Mouse (Mus musculus): ENCODE data around the gene Psma3. TPM values are rescaled to one million over a fixed set of nuclear protein-coding genes. Genes with fewer than 3 reads are reported as not detected.

The Psma3 gene
- total RNA-seq, 2 experiments from 2014 or later: 286 to 306 TPM

DNA sequence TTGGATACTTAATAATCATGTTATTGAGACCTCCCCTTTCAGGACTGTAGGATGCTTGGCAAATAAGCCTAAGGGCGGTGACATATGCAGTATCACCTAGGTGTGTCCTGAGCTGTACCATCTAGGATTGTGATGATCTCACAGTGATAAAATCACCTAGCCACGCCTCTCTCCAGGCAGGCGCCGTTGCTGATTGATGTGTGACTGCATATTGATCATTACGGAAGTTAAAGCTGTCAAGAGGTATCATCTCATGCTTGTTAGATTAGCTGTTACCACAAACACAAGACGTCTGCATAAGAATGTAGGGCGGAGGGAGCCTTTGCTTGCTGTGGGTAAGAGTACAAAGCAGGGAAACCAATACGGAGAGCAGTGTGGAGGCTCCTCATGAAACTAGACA is 55.8 kb downstream of the Psma3 start:
- H3K27ac ChIP-seq: no peak overlapping the region
- no peak for TF ChIP-seq CTCF (IDR thresholded peaks at IDR 0.05)
- no peak for DNase-seq
- intact Hi-C loops (cut with DNase I): no loop called here
- H3K4me3 ChIP-seq: no peak overlapping the region

DNA sequence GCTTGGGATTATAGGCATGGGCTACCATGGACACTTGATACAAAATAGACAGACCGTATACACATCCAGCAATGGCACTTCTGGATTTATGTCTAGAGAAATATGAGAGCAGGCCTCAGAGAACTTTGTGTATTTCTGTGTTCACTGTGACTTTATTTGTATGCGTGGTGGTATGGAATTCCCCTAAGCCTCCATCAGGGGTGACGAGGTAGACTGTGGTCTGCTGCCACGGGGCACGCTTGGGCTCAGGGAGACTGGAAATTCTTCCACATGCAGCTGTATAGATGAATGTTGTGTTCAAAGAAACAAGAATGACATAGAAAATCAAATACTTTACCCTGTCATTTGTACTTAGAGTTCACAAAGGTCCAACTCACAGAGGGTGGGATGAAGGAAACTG is 56.3 kb downstream of the Psma3 start:
- Histone ChIP-seq H3K27ac (no peak overlapping the region), H3K4me3 (no peak overlapping the region)
- no peak for TF ChIP-seq CTCF (IDR thresholded peaks at IDR 0.05)
- intact Hi-C loops (cut with DNase I): no loop called here
- DNase-seq: no peak

DNA sequence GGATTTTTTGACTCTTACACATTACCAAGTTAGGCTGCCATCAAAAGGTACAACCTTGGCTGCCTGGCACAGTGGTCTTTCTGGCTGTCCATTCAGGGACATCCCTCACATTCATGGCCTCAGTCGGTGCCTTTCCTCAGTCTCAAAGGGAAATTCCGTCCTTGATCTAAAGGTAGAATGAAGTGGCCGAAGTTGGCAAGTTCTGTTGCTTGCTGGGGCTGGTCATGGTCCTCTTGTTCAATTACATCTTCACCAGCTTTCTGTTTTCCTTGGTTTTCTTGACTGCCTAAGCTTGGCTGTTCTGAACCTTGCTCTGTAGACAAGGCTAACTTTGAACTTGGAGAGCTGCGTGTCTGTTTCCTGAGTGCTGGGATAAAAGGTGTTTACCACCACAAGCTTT is 61.4 kb downstream of the Psma3 start:
- no peak for TF ChIP-seq CTCF (IDR thresholded peaks at IDR 0.05)
- intact Hi-C loops (cut with DNase I): no loop called here

DNA sequence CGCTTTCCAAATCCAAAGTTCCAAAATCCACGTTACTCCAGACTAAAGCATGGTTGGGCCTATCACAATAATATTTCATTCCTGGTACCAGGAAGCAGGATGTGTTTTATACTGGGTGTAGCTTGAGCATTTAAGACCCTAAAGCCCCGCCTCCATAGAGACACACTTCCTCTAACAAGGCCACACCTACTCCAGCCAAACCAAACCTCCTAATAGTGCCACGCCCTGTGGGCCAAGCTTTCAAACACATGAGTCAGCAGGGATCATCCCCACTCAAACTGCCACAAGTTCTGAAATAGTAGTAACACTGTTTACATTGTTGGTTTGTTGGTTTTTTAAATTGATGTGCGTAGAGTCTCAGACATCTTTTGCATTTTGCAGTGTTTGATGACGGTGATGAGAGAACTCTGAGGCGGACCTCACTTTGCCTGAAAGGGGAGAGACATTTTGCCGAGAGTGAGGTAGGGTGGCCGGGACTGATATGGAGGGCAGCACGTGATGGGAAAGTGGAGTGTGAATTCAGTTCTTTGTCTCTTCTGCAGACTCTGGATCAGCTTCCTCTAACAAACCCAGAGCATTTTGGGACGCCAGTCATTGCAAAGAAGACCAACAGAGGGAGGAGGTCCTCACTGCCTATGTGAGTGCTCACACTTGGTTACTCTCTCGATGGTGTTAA is 62.4 kb downstream of the Psma3 start:
- Histone ChIP-seq H3K4me3 (no peak overlapping the region), H3K27ac (no peak overlapping the region)
- no peak for DNase-seq
- no peak for TF ChIP-seq CTCF (IDR thresholded peaks at IDR 0.05)
- intact Hi-C loops (cut with DNase I): no loop called here

More for the DNA sequence above, 61.4 kb downstream of the Psma3 start:
- H3K4me3 ChIP-seq: no peak overlapping the region
- no peak for DNase-seq
- no peak overlapping the region for H3K27ac ChIP-seq

DNA sequence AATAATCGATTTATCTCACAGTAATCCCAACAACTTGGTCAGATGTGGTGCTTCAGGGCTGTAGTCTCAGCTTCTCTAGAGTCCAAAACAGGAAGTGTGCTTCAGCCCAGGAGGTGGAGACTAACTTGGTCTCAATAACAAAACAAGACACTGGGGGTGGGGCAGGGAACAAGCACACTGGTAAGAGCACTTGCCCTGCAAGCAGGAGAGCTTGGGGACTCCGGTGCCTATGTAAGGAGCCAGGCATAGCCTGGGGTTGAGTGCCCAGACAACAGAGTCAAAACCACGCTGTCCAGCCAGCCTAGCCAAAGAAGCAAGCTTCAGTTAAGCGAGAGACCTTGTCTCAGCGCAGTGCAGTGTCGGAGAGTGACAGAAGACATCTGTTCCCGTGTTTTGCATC is 66.0 kb downstream of the Psma3 start:
- no peak for TF ChIP-seq CTCF (IDR thresholded peaks at IDR 0.05)
- H3K27ac ChIP-seq: peak overlapping the region; percentile 78
- H3K4me3 ChIP-seq: peak overlapping the region; percentile 36
- DNase-seq: peak; percentile 37
- intact Hi-C loops (cut with DNase I): no loop called here

DNA sequence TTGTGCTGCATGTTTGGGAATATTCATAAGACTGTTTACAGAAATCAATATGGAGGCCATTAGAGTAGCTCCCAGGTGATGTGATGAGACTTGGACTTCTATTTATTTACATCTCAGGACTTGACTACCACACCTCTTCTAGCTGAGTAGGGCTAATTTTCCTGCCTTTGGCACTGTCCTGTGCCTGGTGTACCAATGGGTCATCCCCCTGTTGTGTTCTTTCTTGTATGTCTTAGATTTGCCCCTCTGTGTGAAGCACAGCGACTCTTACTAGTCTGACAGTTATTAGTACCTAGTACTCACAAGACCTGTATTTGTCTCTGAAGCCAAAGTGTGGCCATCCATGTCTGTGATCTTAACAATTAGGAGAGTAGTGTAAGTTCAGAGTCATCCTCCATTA is 68.0 kb downstream of the Psma3 start:
- H3K27ac ChIP-seq: no peak overlapping the region
- intact Hi-C loops (cut with DNase I): no loop called here
- no peak for DNase-seq
- no peak overlapping the region for H3K4me3 ChIP-seq
- TF ChIP-seq CTCF (IDR thresholded peaks at IDR 0.05): no peak

DNA sequence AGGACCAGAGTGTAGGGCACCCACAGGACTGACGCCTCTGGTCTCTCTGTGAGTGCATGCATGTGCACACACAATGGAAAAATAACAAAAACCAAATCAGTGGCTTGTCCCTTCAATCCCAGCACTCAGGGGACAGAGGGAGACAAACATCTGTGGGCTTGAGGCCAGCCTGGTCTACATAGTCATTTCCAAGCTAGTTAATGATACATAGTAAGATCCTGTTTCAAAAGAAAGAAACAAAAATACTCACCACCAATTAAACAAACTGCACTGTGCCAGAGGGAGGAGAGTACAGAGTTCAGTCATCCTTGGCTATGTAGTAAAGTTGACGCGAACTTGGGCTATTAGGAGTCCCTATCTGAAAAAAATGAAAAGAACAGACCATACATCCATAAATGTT is 69.2 kb downstream of the Psma3 start:
- no peak overlapping the region for H3K27ac ChIP-seq
- no peak overlapping the region for H3K4me3 ChIP-seq
- no peak for DNase-seq
- intact Hi-C loops (cut with DNase I): no loop called here
- no peak for TF ChIP-seq CTCF (IDR thresholded peaks at IDR 0.05)

DNA sequence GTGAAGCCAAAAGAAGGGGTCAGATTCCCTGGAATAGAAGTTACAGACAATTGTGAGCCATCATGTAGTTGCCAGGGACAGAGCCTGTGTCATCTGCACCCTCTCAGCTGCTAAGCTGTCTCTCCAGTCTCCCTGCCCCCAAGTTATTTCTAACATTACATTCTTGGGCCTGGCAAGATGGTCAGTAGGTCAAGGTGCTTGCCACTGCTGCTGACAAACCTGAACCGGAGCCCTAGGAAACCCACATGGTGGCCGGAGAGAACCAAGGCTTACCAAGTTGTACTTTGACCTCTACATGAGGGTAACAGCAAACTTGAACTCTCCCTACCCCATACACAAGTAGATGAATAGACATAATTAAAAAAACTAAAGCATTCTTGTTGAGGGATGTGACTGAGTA is 70.1 kb downstream of the Psma3 start:
- DNase-seq: no peak
- no peak overlapping the region for H3K27ac ChIP-seq
- intact Hi-C loops (cut with DNase I): no loop called here
- H3K4me3 ChIP-seq: no peak overlapping the region
- no peak for TF ChIP-seq CTCF (IDR thresholded peaks at IDR 0.05)

Other genes with a start within 250 kb of the Psma3 start
- 10 to 100 TPM in 1 of 2 experiments, 1 to 10 TPM in 1; 9.8 to 14.2 TPM for gene Frmd6, start 149.1 kb upstream of the Psma3 start, total RNA-seq (2021)
- 10 to 100 TPM; 84.5 to 94.2 TPM for gene Actr10, start 36.8 kb upstream of the Psma3 start, total RNA-seq (2021)
- gene Arid4a, start 41.4 kb downstream of the Psma3 start, total RNA-seq (2021): 1 to 10 TPM; 8.7 to 9.0 TPM
- gene Tomm20l, start 136.8 kb downstream of the Psma3 start, total RNA-seq (2021): not detected
- 10 to 100 TPM; 26.5 to 32.6 TPM for gene Timm9, start 162.1 kb downstream of the Psma3 start, total RNA-seq (2021)
- 1 to 10 TPM; 3.3 to 4.8 TPM for gene 2700049A03Rik, start 162.2 kb downstream of the Psma3 start, total RNA-seq (2021)

Data from gastrocnemius, adult 2 months (tissue).